Mouse (Mus musculus) cerebellum, adult 2 months (tissue): ENCODE measurements around the gene Olfr1224-ps1. TPM values are rescaled to one million over a fixed set of nuclear protein-coding genes. Genes with fewer than 3 reads are reported as not detected.

ENCODE experiments used
- DNase-seq, 2 experiments: peaks; one replicate each; pipeline ENCODE4 v3.0.0; 2021
- H3K27ac ChIP-seq: fragments of 200-500 bp; 2 replicates; pipeline ENCODE4 v1.5.1; 2012; ENCODE audit warnings: low read length, control low read depth, inconsistent platforms; ENCODE audit not compliant: insufficient read depth
- H3K27me3 ChIP-seq: fragments of 200-500 bp; 2 replicates; pipeline ENCODE4 v1.6.1; 2012; ENCODE audit warnings: inconsistent platforms, mild to moderate bottlenecking, low read length, moderate library complexity; ENCODE audit not compliant: control insufficient read depth, insufficient read depth
- H3K4me1 ChIP-seq: fragments of 200-500 bp; 2 replicates; pipeline ENCODE4 v1.6.1; 2011; ENCODE audit warnings: low read length; ENCODE audit not compliant: control insufficient read depth, insufficient read depth
- H3K4me3 ChIP-seq: fragments of 200-500 bp; replicated peaks from 2 replicates; pipeline ENCODE3; 2011; ENCODE audit warnings: mild to moderate bottlenecking, low read depth, low read length, control low read depth; ENCODE audit not compliant: insufficient read depth
- CTCF ChIP-seq: fragments of 200-500 bp; IDR thresholded peaks from 2 replicates; pipeline ENCODE4 v1.5.1; 2011; ENCODE audit warnings: low read depth, mild to moderate bottlenecking, control low read depth, low read length, moderate library complexity, borderline replicate concordance; ENCODE audit not compliant: insufficient read depth
- POLR2A ChIP-seq: fragments of 200-500 bp; IDR thresholded peaks from 2 replicates; pipeline ENCODE4 v1.6.1; 2011; ENCODE audit warnings: low read length, control low read depth, borderline replicate concordance; ENCODE audit not compliant: insufficient read depth
- WGBS: fragments of 180-500 bp; shearing (Covaris S2); methylation state at CpG from one replicate; pipeline ENCODE4 v1.1.7; 2018; 5-methylcytosine and 5-hydroxymethylcytosine counted together
- polyA plus RNA-seq: library from polyadenylated mRNA; depleted of rRNA; stranded (reverse); fragments of >200 nt; gene quantifications from 2 replicates; pipeline ENCODE4 v1.2.3, GENCODE M21; 2012; rRNA removed

Gene Olfr1224-ps1
- polyA plus RNA-seq, 1 experiment: not detected

GRCm38 (mm10) chr2:89106735-89107134 is 57.2 kb downstream of the Olfr1224-ps1 start, which contains the start of gene Olfr1220:
Olfr1220 (minus strand) TSS chr2:89106835.
- no peak for TF ChIP-seq POLR2A
- no peak for TF ChIP-seq CTCF
- Histone ChIP-seq H3K27ac (no peak within 1 kb of the TSS), H3K4me1 (no peaks in the 10 kb centered on the region), H3K27me3 (no peaks in the 10 kb centered on the region), H3K4me3 (no peak within 1 kb of the TSS)
- DNase-seq: no peak
- 71% methylated on average over 3 of the region's 3 CpGs for WGBS

DNA sequence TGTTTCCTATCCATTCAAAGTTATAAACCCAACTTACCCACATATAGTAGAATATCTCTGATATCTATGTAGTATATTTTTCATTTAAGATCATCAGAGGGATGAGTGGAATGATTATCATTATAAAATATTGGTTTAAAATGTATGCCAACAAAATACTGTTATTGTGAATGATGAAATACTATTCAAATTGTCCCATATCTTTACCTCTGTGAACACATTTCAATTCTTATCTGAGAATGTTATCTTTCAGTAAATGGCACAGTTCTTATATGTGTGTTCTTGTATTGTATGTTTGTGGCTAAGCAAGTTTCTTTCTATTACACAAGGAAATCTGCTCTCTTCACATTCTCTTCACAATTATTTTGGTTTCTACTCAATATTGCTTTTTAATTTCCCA is 58.2 kb downstream of the Olfr1224-ps1 start:
- Histone ChIP-seq H3K27me3 (no peaks in the 10 kb centered on the region), H3K27ac (no peak overlapping the region), H3K4me1 (no peaks in the 10 kb centered on the region), H3K4me3 (no peak overlapping the region)
- no peak for TF ChIP-seq CTCF
- TF ChIP-seq POLR2A: no peak
- DNase-seq: no peak

Other genes with a start within 250 kb of the Olfr1224-ps1 start
- gene Olfr1209, start 248.9 kb downstream of the Olfr1224-ps1 start, polyA plus RNA-seq: not detected in 2 replicates
- not detected in 2 replicates for gene Olfr1211, start 226.0 kb downstream of the Olfr1224-ps1 start, polyA plus RNA-seq
- not detected in 2 replicates for gene Olfr1212, start 210.1 kb downstream of the Olfr1224-ps1 start, polyA plus RNA-seq
- gene Gm13762, start 183.8 kb downstream of the Olfr1224-ps1 start, polyA plus RNA-seq: not detected in 2 replicates
- not detected in 2 replicates for gene Olfr1214, start 171.4 kb downstream of the Olfr1224-ps1 start, polyA plus RNA-seq
- gene Olfr1215, start 157.1 kb downstream of the Olfr1224-ps1 start, polyA plus RNA-seq: not detected in 2 replicates
- not detected in 2 replicates for gene Olfr1216, start 145.8 kb downstream of the Olfr1224-ps1 start, polyA plus RNA-seq
- gene Olfr1217, start 132.0 kb downstream of the Olfr1224-ps1 start, polyA plus RNA-seq: not detected in 2 replicates
- gene Olfr1218, start 102.9 kb downstream of the Olfr1224-ps1 start, polyA plus RNA-seq: not detected in 2 replicates
- not detected in 2 replicates for gene Olfr1219, start 80.6 kb downstream of the Olfr1224-ps1 start, polyA plus RNA-seq
- gene Olfr1220, start 57.3 kb downstream of the Olfr1224-ps1 start, polyA plus RNA-seq: not detected in 2 replicates
- not detected in 2 replicates for gene Olfr1221, start 46.8 kb downstream of the Olfr1224-ps1 start, polyA plus RNA-seq
- not detected in 2 replicates for gene Olfr1222, start 31.0 kb downstream of the Olfr1224-ps1 start, polyA plus RNA-seq
- not detected in 2 replicates for gene Olfr1223, start 12.5 kb downstream of the Olfr1224-ps1 start, polyA plus RNA-seq
- not detected in 2 replicates for gene Olfr1225, start 10.6 kb upstream of the Olfr1224-ps1 start, polyA plus RNA-seq
- not detected in 2 replicates for gene Olfr1226, start 36.0 kb upstream of the Olfr1224-ps1 start, polyA plus RNA-seq
- not detected in 2 replicates for gene Olfr1228, start 90.0 kb upstream of the Olfr1224-ps1 start, polyA plus RNA-seq
- gene Olfr1229, start 123.9 kb upstream of the Olfr1224-ps1 start, polyA plus RNA-seq: not detected in 2 replicates
- not detected in 2 replicates for gene Olfr1230, start 133.2 kb upstream of the Olfr1224-ps1 start, polyA plus RNA-seq
- gene Olfr1231, start 143.0 kb upstream of the Olfr1224-ps1 start, polyA plus RNA-seq: not detected in 2 replicates
- gene Olfr1232, start 165.6 kb upstream of the Olfr1224-ps1 start, polyA plus RNA-seq: not detected in 2 replicates
- gene Olfr1233, start 178.3 kb upstream of the Olfr1224-ps1 start, polyA plus RNA-seq: not detected in 2 replicates
- gene Olfr1234, start 200.8 kb upstream of the Olfr1224-ps1 start, polyA plus RNA-seq: not detected in 2 replicates
- not detected in 2 replicates for gene Olfr1238, start 245.6 kb upstream of the Olfr1224-ps1 start, polyA plus RNA-seq